Mouse (Mus musculus) heart, postnatal 36 days (tissue): ENCODE results near the gene Ttf2. TPM values are rescaled to one million over a fixed set of nuclear protein-coding genes. Genes with fewer than 3 reads are reported as not detected.

ENCODE experiments used
- DNase-seq, 2 experiments: peaks; one replicate each; pipeline ENCODE4 v3.0.0; 2021 to 2022
- intact Hi-C: fragments of 180-260 bp; cut with DNase I; formaldehyde crosslinking; loops from one replicate; pipeline ENCODE4 v1.15.1; 2025
- total RNA-seq, 2 experiments: library from RNA; stranded (reverse); gene quantifications; 2 replicates each; pipeline ENCODE4 v1.2.3; 2021

The Ttf2 gene
- total RNA-seq, 2 experiments from 2014 or later = 2.2 to 2.6 TPM

DNA sequence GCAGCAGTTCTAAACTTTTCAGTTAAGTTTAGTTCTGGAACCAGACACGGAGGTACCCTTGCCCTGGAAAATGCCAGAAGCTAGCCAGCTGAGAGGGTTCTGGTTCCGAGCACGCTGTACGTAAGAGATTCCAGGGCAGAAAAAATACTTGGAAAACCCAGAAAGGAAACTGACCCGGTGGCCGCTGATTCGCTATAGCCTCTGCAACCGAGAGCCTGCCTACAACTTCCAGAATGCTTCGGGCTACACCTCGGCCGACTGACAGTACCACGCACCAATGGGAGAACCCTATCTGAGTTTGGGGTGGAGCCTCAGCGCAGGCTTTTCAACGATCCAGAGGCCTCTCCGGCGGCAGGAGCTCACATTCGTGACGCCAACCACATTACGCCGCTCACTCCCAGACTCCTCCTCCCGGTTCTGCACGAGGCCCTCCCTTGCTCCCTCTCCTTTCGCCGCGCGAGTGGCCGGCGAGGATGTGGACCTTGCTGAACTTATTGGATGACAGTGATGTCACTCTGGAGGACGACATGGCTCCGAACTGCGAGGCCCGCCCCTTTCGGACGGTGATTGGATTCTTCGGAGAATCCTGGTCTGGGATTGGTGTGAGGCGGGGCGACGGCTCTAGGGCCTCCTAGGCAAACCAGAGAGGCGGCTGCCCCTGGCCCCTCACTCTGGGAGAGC is 47.5 kb downstream of the Ttf2 start, which contains the start of gene Trim45:
Gene Trim45, plus strand, starts transcription at position 378 of the 681 bp plus-strand sequence.
- peak; percentile 98 to 99 for DNase-seq

GRCm38 (mm10) chr3:100920611-100921140 is 48.8 kb downstream of the Ttf2 start:
- intact Hi-C loops = loop anchor here (10.0 kb wide), 3 partner anchors 236 to 684 kb away; partner anchors contain the start of genes Atp1a1, Man1a2 and Tent5c
- DNase-seq = no peak

More for the DNA sequence above, 47.5 kb downstream of the Ttf2 start, which contains the start of gene Trim45:
- intact Hi-C loops = loop anchor here (10.0 kb wide), 3 partner anchors 237 to 683 kb away; partner anchors contain the start of genes Atp1a1, Man1a2 and Tent5c

DNA sequence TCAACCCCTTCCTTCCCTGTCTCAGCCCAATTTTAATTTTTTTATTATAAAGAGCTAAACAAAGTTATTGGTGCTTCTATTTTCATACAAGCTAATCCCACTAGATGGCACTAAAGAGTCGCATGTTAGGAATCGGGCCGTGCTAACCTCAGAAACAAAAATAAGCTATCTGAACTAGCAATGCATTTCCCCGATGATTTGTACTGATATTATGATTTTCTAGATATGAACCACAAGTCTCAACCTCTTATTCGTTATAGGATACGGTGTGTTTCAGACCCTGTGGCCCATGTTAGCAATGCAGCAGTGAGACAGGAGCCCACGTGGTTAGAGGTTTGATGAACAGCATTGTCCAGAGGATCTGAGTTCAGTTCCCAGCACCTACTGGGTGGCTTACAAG is 52.6 kb downstream of the Ttf2 start:
- intact Hi-C loops = loop anchor here (5.0 kb wide), 1 partner anchor 380 kb away; no protein-coding TSS in a partner anchor
- DNase-seq = peak in 1 of 2 experiments; percentile 21

DNA sequence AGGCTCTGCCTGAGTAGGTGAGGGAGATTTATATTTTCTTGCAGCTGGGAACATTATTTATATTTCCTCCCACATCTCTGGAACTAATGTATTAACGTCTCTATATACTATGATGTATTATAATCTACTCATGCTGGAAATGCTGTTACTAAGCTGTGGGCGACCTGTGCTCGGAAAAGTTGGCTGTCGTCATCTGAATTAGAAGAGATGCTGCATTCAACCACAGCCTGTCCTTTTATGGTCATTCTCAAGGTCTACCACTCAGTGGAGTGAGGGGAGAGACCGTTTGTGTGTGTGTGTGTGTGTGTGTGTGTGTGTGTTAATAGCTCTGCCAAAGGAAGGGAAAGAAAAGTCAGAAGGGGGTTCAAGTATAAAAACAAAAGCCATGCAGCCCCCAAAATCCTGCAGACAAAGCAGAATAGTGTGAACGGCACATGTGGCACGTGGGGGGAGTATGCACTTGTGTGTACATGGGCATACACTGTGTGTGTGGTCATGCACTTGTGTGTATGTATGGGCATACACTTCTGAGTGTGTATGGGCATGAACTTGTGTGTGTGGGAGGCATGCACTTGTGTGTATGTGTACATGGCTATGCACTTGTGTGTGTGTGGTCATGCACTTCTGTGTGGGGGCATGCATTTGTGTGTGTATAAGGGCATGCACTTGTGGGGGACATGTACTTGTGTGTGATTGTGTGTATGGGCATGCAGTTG is 57.8 kb downstream of the Ttf2 start:
- intact Hi-C loops = no loop called here
- DNase-seq = no peak

- no peak for DNase-seq
- intact Hi-C loops = no loop called here
Measured at GRCm38 (mm10) chr3:100911026-100911425, 58.4 kb downstream of the Ttf2 start.

- no peak for DNase-seq
- intact Hi-C loops = no loop called here
Measured at GRCm38 (mm10) chr3:100910621-100911020, 58.8 kb downstream of the Ttf2 start.

GRCm38 (mm10) chr3:100908594-100908993 is 60.9 kb downstream of the Ttf2 start:
- no peak for DNase-seq
- intact Hi-C loops = no loop called here

DNA sequence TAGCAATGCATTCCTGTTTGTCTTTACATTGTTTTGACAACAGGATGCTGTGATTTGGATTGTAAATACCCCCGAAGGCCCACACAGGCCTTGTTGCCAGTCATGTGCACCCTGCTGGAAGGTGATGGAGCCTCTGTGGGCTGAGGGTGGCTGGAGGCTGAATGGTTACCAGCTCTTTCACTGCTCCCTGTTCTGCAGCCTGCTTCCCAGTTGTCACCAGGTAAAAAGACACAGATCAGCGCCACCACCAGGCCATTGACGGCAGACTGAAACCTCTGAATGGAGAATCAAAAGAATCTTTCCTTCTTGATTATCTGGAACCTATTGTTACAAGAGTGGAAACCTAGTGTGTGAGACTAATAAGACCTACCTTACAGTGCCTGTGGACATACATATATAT is 62.5 kb downstream of the Ttf2 start:
- no peak for DNase-seq
- intact Hi-C loops = loop anchor here (2.0 kb wide), 1 partner anchor 138 kb away; no protein-coding TSS in a partner anchor

GRCm38 (mm10) chr3:100906128-100906527 is 63.3 kb downstream of the Ttf2 start:
- no peak for DNase-seq
- intact Hi-C loops = loop anchor here (2.0 kb wide), 1 partner anchor 137 kb away; no protein-coding TSS in a partner anchor

- no peak for DNase-seq
- intact Hi-C loops = no loop called here
Measured at GRCm38 (mm10) chr3:100895500-100895899, 74.0 kb downstream of the Ttf2 start.

GRCm38 (mm10) chr3:100892383-100893335 is 76.8 kb downstream of the Ttf2 start:
- intact Hi-C loops = no loop called here
- no peak for DNase-seq

GRCm38 (mm10) chr3:100890406-100890805 is 79.1 kb downstream of the Ttf2 start:
- no peak for DNase-seq
- intact Hi-C loops = no loop called here

GRCm38 (mm10) chr3:100889234-100889633 is 80.2 kb downstream of the Ttf2 start:
- no peak for DNase-seq
- intact Hi-C loops = no loop called here

Other genes starting within 250 kb of the Ttf2 start
- under 1 TPM; 0.30 to 1.00 TPM for gene Vtcn1, start 144.2 kb downstream of the Ttf2 start, total RNA-seq
- 1 to 10 TPM; 8.0 to 9.2 TPM for gene Trim45, start 47.5 kb downstream of the Ttf2 start, total RNA-seq
- under 1 TPM; 0.24 to 0.25 TPM for gene Cd101, start 59.9 kb upstream of the Ttf2 start, total RNA-seq
- gene Ptgfrn, start 140.6 kb upstream of the Ttf2 start, total RNA-seq = 10 to 100 TPM; 27.1 to 29.3 TPM